Mouse (Mus musculus): ENCODE data around the gene 1700125H20Rik. TPM values are rescaled to one million over a fixed set of nuclear protein-coding genes. Genes with fewer than 3 reads are reported as not detected.

The 1700125H20Rik gene
- not detected in 2 replicates for polyA plus RNA-seq (2012; rRNA removed)

- TF ChIP-seq CTCF (IDR thresholded peaks at IDR 0.05; ENCODE audit: insufficient read depth, low read length) (peak; percentile 90), POLR2A (IDR thresholded peaks at IDR 0.05; ENCODE audit: borderline replicate concordance, extremely low read depth, low read depth, low read length) (no peak)
- 12% methylated on average over 21 of the region's 21 CpGs for WGBS
- Histone ChIP-seq H3K4me3 (replicated peaks; ENCODE audit: extremely low read depth, low read depth, low read length) (peak within 1 kb of the TSS; percentile 36), H3K4me1 (ENCODE audit: control insufficient read depth, insufficient read depth, low read length) (no peaks in the 10 kb centered on the region)
- DNase-seq, result peak; percentile 88
Observed at GRCm38 (mm10) chr11:85170058-85170740, at the start of gene 1700125H20Rik. Gene 1700125H20Rik, plus strand, starts transcription at chr11:85170404.

GRCm38 (mm10) chr11:85122073-85122472 is 48.1 kb upstream of the 1700125H20Rik start:
- 84% methylated on average over 1 of the region's 1 CpGs for WGBS
- no peak for DNase-seq
- Histone ChIP-seq H3K4me1 (ENCODE audit: control insufficient read depth, insufficient read depth, low read length) (peaks cover 3% of the 10 kb centered on the region), H3K4me3 (replicated peaks; ENCODE audit: extremely low read depth, low read depth, low read length) (no peak overlapping the region)
- TF ChIP-seq POLR2A (IDR thresholded peaks at IDR 0.05; ENCODE audit: borderline replicate concordance, extremely low read depth, low read depth, low read length), result no peak
- no peak for TF ChIP-seq CTCF (IDR thresholded peaks at IDR 0.05; ENCODE audit: insufficient read depth, low read length)

GRCm38 (mm10) chr11:85123267-85123992 is 46.8 kb upstream of the 1700125H20Rik start:
- H3K4me3 ChIP-seq (replicated peaks; ENCODE audit: extremely low read depth, low read depth, low read length), result no peak overlapping the region
- 73% methylated on average over 3 of the region's 3 CpGs for WGBS
- TF ChIP-seq CTCF (IDR thresholded peaks at IDR 0.05; ENCODE audit: insufficient read depth, low read length) (no peak), POLR2A (IDR thresholded peaks at IDR 0.05; ENCODE audit: borderline replicate concordance, extremely low read depth, low read depth, low read length) (no peak)
- H3K4me1 ChIP-seq (ENCODE audit: control insufficient read depth, insufficient read depth, low read length), result peaks cover 3% of the 10 kb centered on the region
- no peak for DNase-seq

GRCm38 (mm10) chr11:85126257-85127102 is 43.7 kb upstream of the 1700125H20Rik start:
- WGBS, result 61% methylated on average over 2 of the region's 2 CpGs
- peaks cover 3% of the 10 kb centered on the region for H3K4me1 ChIP-seq (ENCODE audit: control insufficient read depth, insufficient read depth, low read length)
- TF ChIP-seq POLR2A (IDR thresholded peaks at IDR 0.05; ENCODE audit: borderline replicate concordance, extremely low read depth, low read depth, low read length) (no peak), CTCF (IDR thresholded peaks at IDR 0.05; ENCODE audit: insufficient read depth, low read length) (no peak)
- no peak for DNase-seq
- no peak overlapping the region for H3K4me3 ChIP-seq (replicated peaks; ENCODE audit: extremely low read depth, low read depth, low read length)

- WGBS, result 76% methylated on average over 1 of the region's 1 CpGs
- H3K4me3 ChIP-seq (replicated peaks; ENCODE audit: extremely low read depth, low read depth, low read length), result no peak overlapping the region
- peaks cover 3% of the 10 kb centered on the region for H3K4me1 ChIP-seq (ENCODE audit: control insufficient read depth, insufficient read depth, low read length)
- no peak for TF ChIP-seq POLR2A (IDR thresholded peaks at IDR 0.05; ENCODE audit: borderline replicate concordance, extremely low read depth, low read depth, low read length)
- TF ChIP-seq CTCF (IDR thresholded peaks at IDR 0.05; ENCODE audit: insufficient read depth, low read length), result no peak
- DNase-seq, result no peak
Observed at GRCm38 (mm10) chr11:85128883-85129282, 41.3 kb upstream of the 1700125H20Rik start.

GRCm38 (mm10) chr11:85131542-85131941 is 38.7 kb upstream of the 1700125H20Rik start:
- 42% methylated on average over 2 of the region's 2 CpGs for WGBS
- no peak overlapping the region for H3K4me3 ChIP-seq (replicated peaks; ENCODE audit: extremely low read depth, low read depth, low read length)
- TF ChIP-seq POLR2A (IDR thresholded peaks at IDR 0.05; ENCODE audit: borderline replicate concordance, extremely low read depth, low read depth, low read length), result no peak
- TF ChIP-seq CTCF (IDR thresholded peaks at IDR 0.05; ENCODE audit: insufficient read depth, low read length), result no peak
- no peak for DNase-seq
- H3K4me1 ChIP-seq (ENCODE audit: control insufficient read depth, insufficient read depth, low read length), result peaks cover 3% of the 10 kb centered on the region

- WGBS, result 2% methylated on average over 17 of the region's 17 CpGs
- H3K4me1 ChIP-seq (ENCODE audit: control insufficient read depth, insufficient read depth, low read length), result peaks cover 4% of the 10 kb centered on the region
- peak; percentile 14 for DNase-seq
- TF ChIP-seq POLR2A (IDR thresholded peaks at IDR 0.05; ENCODE audit: borderline replicate concordance, extremely low read depth, low read depth, low read length), result no peak
- no peak for TF ChIP-seq CTCF (IDR thresholded peaks at IDR 0.05; ENCODE audit: insufficient read depth, low read length)
- H3K4me3 ChIP-seq (replicated peaks; ENCODE audit: extremely low read depth, low read depth, low read length), result peak overlapping the region; percentile 85
Observed at GRCm38 (mm10) chr11:85138776-85139474, 31.3 kb upstream of the 1700125H20Rik start.

GRCm38 (mm10) chr11:85139581-85140540 is 30.3 kb upstream of the 1700125H20Rik start, which contains the start of gene Usp32:
Gene Usp32, minus strand, starts transcription at chr11:85140161.
- peaks cover 4% of the 10 kb centered on the region for H3K4me1 ChIP-seq (ENCODE audit: control insufficient read depth, insufficient read depth, low read length)
- TF ChIP-seq CTCF (IDR thresholded peaks at IDR 0.05; ENCODE audit: insufficient read depth, low read length), result no peak
- peak; percentile 89 for TF ChIP-seq POLR2A (IDR thresholded peaks at IDR 0.05; ENCODE audit: borderline replicate concordance, extremely low read depth, low read depth, low read length)
- peak within 1 kb of the TSS; percentile 93 for H3K4me3 ChIP-seq (replicated peaks; ENCODE audit: extremely low read depth, low read depth, low read length)
- DNase-seq, result peak; percentile 92
- WGBS, result under 1% methylated on average over 76 of the region's 94 CpGs

All from lung, adult 2 months (tissue).